Mouse (Mus musculus): Measurements from ENCODE around the gene Cirbp. TPM values are rescaled to one million over a fixed set of nuclear protein-coding genes. Genes with fewer than 3 reads are reported as not detected.
"Not testable (repeated sequence)": the region's sequence is repeated elsewhere in the genome, so short reads cannot be mapped to it uniquely, and the experiment has no call there.

The Cirbp gene
- total RNA-seq, 2 experiments from 2014 or later = 31.7 to 43.1 TPM

DNA sequence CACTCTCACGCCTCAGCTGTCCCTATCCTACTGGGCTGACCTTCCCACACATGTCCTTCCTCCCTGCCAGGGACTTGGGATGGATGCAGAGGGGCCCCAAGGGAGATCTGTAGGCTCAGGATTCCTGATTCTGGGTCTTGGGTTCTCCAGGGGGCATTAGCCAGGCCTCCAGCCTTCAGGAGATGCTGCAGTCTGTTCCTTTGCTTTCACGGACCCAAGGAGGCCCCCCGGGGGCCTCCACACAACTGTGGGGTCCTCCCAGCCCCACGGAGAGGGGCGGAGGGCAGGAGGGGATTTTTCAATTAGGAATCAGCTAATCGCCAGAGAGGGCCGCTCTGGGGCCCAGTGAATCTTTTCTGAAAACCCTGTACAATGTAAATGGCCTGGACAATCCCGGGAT lies 28.7 kb downstream of the Cirbp start:
- intact Hi-C loops (cut with DNase I) = no loop called here
- no peak for DNase-seq (ENCODE audit: low spot score)

DNA sequence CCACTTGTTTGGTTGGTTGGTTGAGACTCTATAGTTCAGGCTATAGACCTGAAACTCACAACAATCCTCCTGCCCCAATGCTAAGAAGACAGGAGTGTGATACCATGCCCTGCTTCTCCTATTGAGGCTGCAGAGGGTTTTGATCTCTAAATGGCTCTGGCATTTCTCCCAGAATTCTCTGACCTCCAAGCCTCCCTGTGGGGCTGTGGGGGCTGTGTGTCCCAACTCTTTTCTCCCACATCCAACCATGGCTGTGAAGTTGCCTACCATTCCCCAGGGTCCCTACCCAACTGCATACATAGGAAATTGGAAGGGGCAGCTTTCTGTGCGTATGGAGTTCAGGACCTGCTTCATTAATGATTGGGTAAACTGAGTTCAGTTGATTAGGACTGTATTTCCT lies 30.4 kb downstream of the Cirbp start:
- DNase-seq (ENCODE audit: low spot score) = no peak
- intact Hi-C loops (cut with DNase I) = no loop called here

DNA sequence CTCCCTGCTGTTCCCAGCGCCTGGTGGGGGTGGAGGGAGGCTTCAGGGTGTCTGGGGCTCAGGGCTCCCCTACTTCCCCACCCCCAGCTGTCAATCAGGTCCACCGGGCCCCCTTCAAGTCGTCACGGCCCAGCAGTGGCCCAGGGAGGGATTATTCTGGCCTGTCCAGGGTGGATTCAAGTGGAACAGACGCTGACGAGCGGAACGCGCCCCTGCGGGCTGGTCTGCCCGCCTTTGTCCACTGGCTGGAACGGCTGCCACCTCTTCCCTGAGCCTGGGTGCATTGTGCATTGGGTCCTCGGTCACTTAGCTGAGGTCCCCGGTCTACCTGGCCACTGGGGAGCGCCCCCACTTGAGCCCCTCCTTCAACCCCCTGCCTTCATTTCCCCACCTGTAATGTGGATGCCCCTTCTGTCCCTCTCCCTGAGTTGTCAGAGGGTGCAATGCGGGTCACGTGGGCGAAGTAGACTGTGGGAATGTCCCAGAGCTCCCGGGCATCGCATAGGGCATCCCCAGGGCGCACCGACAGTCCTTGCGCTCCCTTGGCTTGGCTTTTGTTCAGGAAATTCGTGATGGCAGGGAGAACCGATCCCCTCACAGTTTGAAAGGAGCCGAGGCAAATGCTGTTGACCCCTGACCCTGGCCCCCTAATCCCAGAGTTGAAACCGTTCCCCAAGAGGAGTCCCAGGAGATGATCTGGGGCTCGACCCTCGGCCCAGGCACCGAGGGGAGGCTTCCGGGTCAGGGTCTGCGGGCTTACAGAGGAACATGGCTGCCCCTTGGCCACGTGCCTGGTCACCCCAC lies 31.2 kb downstream of the Cirbp start:
- intact Hi-C loops (cut with DNase I) = no loop called here
- DNase-seq (ENCODE audit: low spot score) = no peak

DNA sequence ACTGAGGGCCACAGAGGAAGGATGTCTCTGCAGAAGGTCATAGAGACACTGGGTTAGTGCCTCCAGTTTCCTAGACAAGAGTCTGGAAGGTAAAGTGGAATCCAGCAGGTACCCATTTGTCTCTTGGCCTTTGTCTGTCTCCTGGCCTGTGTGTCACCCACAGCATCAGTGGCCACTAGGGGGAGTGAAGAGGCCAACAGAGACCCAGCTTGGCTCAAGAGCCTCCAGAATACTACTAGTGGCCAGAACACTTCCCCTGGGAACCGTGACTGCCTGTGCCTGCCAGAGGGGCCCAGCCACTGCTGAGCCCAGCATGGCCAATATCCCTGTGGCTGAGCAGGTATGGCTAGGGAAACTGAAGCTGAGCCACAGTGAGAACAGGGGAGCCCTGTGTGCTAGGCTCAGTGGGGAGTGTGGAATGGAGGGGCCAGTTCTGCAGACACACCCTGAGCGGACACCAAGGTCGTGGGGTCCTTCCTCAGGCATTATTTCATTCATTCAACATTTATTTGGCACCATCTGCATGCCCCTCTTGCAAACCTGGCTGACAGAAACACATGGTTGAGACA lies 33.7 kb downstream of the Cirbp start:
- intact Hi-C loops (cut with DNase I) = loop anchor here (1.0 kb wide), 1 partner anchor 46 kb away; no protein-coding TSS in a partner anchor
- DNase-seq (ENCODE audit: low spot score) = peak; percentile 70

DNA sequence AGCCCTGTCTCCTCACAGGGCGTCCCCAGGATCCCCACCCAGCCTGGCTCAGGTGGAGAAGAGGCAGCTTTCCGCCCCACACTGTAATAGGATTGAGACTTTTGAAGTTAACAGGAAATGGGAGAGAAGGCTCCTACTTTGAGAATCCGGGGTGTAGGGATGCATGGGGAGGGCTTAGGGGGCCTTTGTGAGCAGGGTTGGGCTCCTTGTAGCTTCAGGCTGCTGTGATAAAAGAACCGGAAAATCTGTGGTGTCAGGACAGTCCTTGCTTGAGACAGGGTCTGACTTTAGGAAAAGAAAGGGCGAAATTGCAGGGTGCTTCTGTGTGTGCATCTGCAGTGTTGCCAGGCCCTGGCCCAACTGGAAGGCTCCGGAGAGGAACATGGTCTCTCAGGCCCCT lies 34.7 kb downstream of the Cirbp start:
- no peak for DNase-seq (ENCODE audit: low spot score)
- intact Hi-C loops (cut with DNase I) = no loop called here

DNA sequence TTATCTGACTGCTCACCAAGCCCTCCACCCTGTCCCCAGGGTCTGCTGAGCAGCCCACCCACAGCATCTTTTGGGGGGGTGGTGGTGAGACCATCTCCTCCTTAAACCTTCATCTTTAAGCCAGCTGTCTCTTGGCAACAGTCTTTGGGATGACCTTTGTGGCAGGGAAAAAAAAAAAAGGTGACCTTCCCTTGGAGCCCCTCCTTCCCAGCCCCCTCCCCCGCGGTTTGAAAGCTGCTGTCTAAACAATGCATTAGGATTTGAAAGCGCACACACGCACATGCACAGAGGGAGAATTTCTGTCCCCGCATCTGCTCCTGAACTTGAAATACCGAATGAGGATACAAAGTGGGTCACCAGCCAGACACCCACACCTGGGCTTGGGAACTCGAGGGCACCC lies 38.3 kb downstream of the Cirbp start:
- DNase-seq (ENCODE audit: low spot score) = no peak

DNA sequence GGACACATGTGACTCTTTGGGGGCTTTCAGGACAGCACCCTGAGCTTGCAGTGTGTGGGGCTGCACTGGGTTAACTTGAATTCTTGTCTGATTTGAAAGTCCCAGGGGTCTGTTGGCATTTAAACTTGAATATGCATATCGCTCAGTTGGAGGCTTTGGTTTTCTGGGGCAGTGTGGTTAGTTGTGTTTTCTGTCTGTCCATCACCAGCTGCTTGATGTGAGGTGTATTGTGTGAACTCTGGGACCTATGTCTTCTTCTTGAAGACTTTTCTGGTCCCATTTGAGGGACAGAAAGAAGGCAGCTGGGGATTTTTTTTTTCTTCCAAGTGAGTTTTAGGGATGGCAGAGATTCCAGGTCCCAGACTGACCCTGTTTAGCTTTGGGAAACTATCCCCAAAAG lies 41.4 kb downstream of the Cirbp start:
- intact Hi-C loops (cut with DNase I) = no loop called here

More for the DNA sequence above, 38.3 kb downstream of the Cirbp start:
- intact Hi-C loops (cut with DNase I) = no loop called here

DNA sequence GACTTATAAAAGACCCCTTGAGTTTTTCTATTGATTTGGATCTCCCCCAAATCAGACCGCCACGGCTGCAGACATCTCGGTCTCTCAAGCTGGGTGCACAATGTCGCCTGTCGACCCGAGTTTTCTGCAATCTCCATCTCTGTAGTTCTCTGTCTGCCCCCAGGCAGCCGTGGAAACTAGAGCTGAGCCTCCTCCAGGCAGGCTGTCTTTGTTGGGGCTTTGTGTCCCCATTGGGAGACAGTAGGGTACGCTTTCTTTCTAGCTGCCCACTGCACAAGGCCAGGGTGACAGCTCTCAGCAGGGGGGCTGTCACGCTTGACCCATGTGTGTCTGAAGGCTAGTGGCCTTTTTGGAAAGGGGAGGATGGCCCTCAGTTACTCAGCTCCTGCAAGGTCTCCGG lies 41.9 kb downstream of the Cirbp start:
- no peak for DNase-seq (ENCODE audit: low spot score)
- intact Hi-C loops (cut with DNase I) = no loop called here

More for the DNA sequence above, 41.4 kb downstream of the Cirbp start:
- no peak for DNase-seq (ENCODE audit: low spot score)

DNA sequence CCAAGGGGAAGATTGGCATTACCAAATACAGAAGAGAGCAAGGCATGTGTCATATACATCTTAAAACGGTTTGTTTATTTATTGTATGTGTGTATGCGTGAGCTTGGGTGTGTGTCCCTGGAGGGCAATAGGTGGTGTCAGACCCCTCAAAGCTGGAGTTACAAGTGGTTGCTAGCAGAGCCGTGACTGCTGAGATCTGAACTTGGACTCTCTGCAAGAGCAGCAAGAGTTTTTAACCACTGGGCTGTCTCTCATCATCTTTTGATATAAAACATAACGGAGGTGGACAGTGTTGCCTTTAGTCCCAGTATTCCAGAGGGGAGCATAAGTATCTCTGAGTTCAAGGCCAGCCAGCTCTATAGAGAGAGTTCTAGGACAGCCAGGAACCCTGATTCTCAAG lies 42.5 kb downstream of the Cirbp start:
- intact Hi-C loops (cut with DNase I) = no loop called here
- no peak for DNase-seq (ENCODE audit: low spot score)

DNA sequence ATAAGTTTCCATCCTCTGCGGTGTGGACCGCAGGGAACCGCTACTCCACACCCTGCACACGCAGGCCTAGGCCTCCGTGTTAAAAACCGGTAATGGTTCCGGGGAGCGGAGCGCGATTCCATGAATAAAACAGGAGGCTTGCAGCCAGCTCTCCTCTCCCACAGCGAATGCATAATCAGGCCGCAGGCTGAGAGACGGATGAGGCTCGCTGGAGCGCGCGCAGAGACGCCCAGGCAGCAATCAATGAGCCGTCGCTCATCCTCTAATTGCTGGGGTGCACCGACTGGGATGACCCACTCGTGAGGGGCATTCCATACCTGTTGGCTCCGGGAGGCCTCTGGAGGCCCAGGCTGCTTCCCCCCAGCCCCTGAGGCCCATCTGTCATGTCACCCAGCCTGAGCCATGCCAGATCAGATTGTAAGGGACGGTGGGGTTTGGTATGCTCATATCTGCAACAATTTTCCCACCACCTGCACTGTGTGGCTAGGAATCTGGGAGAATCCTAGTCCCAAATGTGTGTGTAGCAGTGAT lies 43.1 kb downstream of the Cirbp start:
- no peak for DNase-seq (ENCODE audit: low spot score)
- intact Hi-C loops (cut with DNase I) = no loop called here

DNA sequence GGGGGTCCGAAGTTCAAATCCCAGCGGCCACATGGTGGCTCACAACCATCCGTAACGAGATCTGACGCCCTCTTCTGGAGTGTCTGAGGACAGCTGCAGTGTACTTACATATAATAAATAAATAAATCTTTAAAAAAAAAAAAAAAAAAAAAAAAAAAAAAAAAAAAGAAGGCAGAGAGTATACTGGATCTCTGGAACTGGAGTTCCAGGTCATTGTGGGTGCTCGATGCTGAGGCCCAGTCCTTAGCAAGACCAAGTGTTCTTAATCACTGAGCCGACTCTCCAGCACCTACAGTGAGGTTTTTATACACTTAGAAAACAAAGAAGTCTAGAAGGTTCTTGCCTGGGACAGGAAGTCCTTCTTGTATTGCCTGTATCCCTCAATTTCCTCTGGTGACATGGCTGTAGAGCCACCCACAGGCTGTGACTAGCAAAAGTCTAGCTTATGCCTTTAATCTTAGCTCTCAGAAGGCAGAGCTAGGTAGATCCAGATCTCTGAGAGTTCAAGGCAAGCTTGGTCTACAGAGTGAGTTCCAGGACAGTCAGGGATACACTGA lies 45.8 kb downstream of the Cirbp start:
- DNase-seq (ENCODE audit: low spot score); intact Hi-C loops (cut with DNase I): not testable (repeated sequence)

DNA sequence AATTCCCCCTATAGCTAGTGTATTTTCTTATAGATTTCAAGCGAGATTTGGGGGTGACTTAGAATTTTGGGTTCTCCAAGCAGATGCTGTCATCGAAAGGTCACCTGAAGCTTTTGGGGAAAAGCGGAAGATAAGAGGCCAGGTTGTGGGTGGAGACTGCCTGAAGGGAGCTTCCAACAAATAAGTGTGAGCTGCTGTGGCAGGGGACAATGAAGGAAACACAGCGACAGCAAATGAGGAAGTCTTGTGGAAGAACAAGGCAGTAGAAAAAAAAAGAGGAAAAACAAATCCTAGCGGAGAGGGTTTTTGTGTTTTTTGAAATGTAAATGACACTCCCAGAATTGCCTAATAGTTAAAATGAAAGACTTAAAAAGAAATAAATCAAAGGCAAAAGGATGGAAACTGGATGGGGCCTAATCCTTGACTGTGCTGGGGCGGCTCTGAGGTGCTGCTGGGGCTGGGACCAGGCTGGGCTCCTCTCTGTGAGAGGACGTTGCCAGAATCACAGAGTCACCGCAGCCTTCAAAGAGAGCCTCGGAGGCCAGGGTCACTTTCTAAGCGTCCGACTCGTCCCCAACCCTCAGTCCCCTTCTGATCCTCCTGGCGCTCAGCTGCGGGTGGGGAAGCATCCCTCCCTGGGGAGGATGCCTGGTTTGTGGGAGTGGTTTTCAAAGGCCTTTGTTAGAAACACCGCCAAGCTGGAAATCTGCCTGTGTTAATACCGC lies 49.4 kb downstream of the Cirbp start:
- DNase-seq (ENCODE audit: low spot score) = no peak
- intact Hi-C loops (cut with DNase I) = no loop called here

DNA sequence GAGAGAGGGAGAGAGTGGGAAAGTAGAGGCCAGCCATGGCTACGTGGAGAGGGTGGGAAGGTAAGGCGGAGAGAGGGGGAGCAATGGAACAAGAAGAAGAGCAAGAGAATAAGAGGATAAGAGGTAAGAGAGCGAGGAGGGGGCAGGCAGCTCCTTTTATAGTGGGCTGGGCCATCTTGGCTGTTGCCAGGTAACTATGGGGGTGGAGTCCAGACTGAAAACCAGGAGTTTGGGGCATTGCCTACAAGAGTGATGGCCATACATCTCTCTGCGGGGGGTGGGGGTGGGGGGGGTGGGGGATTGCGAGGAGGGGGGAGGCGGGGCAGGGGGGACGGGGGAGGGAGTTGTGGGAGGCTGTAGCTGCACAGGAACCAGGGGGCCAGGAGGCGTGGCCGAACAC lies 54.9 kb downstream of the Cirbp start:
- no peak for DNase-seq (ENCODE audit: low spot score)
- intact Hi-C loops (cut with DNase I) = no loop called here

Other genes starting within 250 kb of the Cirbp start
- under 1 TPM; 0.14 to 0.18 TPM for gene Kiss1r, start 249.0 kb upstream of the Cirbp start, total RNA-seq (2021)
- 10 to 100 TPM; 81.1 to 82.9 TPM for gene R3hdm4, start 244.8 kb upstream of the Cirbp start, total RNA-seq (2021)
- 1 to 10 TPM; 1.9 to 2.0 TPM for gene Arid3a, start 238.9 kb upstream of the Cirbp start, total RNA-seq (2021)
- 10 to 100 TPM; 20.5 to 30.1 TPM for gene Wdr18, start 205.8 kb upstream of the Cirbp start, total RNA-seq (2021)
- under 1 TPM; 0.14 to 0.21 TPM for gene Grin3b, start 195.3 kb upstream of the Cirbp start, total RNA-seq (2021)
- 100 to 1,000 TPM; 110 to 115 TPM for gene Tmem259, start 181.7 kb upstream of the Cirbp start, total RNA-seq (2021)
- 10 to 100 TPM; 35.9 to 36.6 TPM for gene Cnn2, start 177.4 kb upstream of the Cirbp start, total RNA-seq (2021)
- gene Abca7, start 169.5 kb upstream of the Cirbp start, total RNA-seq (2021) = 1 to 10 TPM; 6.5 to 6.7 TPM
- gene Arhgap45, start 149.3 kb upstream of the Cirbp start, total RNA-seq (2021) = 1 to 10 TPM; 4.7 to 4.9 TPM
- 10 to 100 TPM; 79.3 to 81.2 TPM for gene Polr2e, start 126.2 kb upstream of the Cirbp start, total RNA-seq (2021)
- 100 to 1,000 TPM; 691 to 812 TPM for gene Gpx4, start 118.8 kb upstream of the Cirbp start, total RNA-seq (2021)
- gene Sbno2, start 60.4 kb upstream of the Cirbp start, total RNA-seq (2021) = 10 to 100 TPM; 11.0 to 11.6 TPM
- 100 to 1,000 TPM; 133 to 138 TPM for gene Stk11, start 50.2 kb upstream of the Cirbp start, total RNA-seq (2021)
- gene Atp5d, start 27.4 kb upstream of the Cirbp start, total RNA-seq (2021) = 1,000 to 10,000 TPM; 1,252 to 1,264 TPM
- 1 to 10 TPM; 2.4 to 3.1 TPM for gene Cbarp, start 25.1 kb upstream of the Cirbp start, total RNA-seq (2021)
- gene Midn, start 17.7 kb upstream of the Cirbp start, total RNA-seq (2021) = 100 to 1,000 TPM in 1 of 2 experiments, 10 to 100 TPM in 1; 92.1 to 120 TPM
- 1 to 10 TPM; 4.2 to 5.2 TPM for gene 1600002K03Rik, start 7.0 kb downstream of the Cirbp start, total RNA-seq (2021)
- 1 to 10 TPM in 1 of 2 experiments, under 1 TPM in 1; 0.91 to 1.1 TPM for gene Efna2, start 13.5 kb downstream of the Cirbp start, total RNA-seq (2021)
- gene Mum1, start 60.4 kb downstream of the Cirbp start, total RNA-seq (2021) = 10 to 100 TPM; 15.3 to 16.7 TPM
- 100 to 1,000 TPM; 957 to 967 TPM for gene Ndufs7, start 83.1 kb downstream of the Cirbp start, total RNA-seq (2021)
- 1 to 10 TPM; 9.0 to 9.3 TPM for gene Gamt, start 95.0 kb downstream of the Cirbp start, total RNA-seq (2021)
- 10 to 100 TPM; 55.0 to 69.6 TPM for gene Dazap1, start 95.5 kb downstream of the Cirbp start, total RNA-seq (2021)
- 100 to 1,000 TPM; 703 to 732 TPM for gene Rps15, start 126.5 kb downstream of the Cirbp start, total RNA-seq (2021)
- gene Apc2, start 130.0 kb downstream of the Cirbp start, total RNA-seq (2021) = 1 to 10 TPM; 3.4 to 4.0 TPM
- gene 2310011J03Rik, start 154.6 kb downstream of the Cirbp start, total RNA-seq (2021) = 10 to 100 TPM; 11.4 to 13.8 TPM
- 1 to 10 TPM; 1.3 to 1.6 TPM for gene Pcsk4, start 163.5 kb downstream of the Cirbp start, total RNA-seq (2021)
- gene Reep6, start 164.0 kb downstream of the Cirbp start, total RNA-seq (2021) = 1 to 10 TPM; 1.9 to 2.1 TPM
- 10 to 100 TPM; 68.4 to 71.7 TPM for gene Adamtsl5, start 182.4 kb downstream of the Cirbp start, total RNA-seq (2021)
- under 1 TPM; 0.18 to 0.36 TPM for gene Plk5, start 190.5 kb downstream of the Cirbp start, total RNA-seq (2021)
- 1 to 10 TPM; 7.5 to 8.8 TPM for gene Mex3d, start 221.7 kb downstream of the Cirbp start, total RNA-seq (2021)
- 10 to 100 TPM; 85.2 to 88.9 TPM for gene Mbd3, start 233.6 kb downstream of the Cirbp start, total RNA-seq (2021)
- 1,000 to 10,000 TPM; 1,983 to 2,045 TPM for gene Uqcr11, start 240.8 kb downstream of the Cirbp start, total RNA-seq (2021)